8 mouse cellular contexts compared by ENCODE assay signal in genomic region chr17:27565163-27565941, GRCm38 (mm10). TPM values are rescaled to one million over a fixed set of nuclear protein-coding genes. Genes with fewer than 3 reads are reported as not detected.
DNase-seq lines count a peak whose midpoint lies in the region; ATAC-seq and TF ChIP-seq lines count a peak whose summit lies in the region.

Gene AI413582 (minus strand): TSS chr17:27565756.

- WGBS in forebrain, embryonic 13.5 days = under 1% methylated on average over 58 of the region's 58 CpGs
- WGBS in heart, postnatal 0 days = under 1% methylated on average over 58 of the region's 58 CpGs
- WGBS in liver, embryonic 15.5 days (ENCODE audit: insufficient replicate concordance) = under 1% methylated on average over 58 of the region's 58 CpGs
- under 1% methylated on average over 58 of the region's 58 CpGs for WGBS in neural tube, embryonic 11.5 days
- under 1% methylated on average over 58 of the region's 58 CpGs for WGBS in stomach, embryonic 16.5 days

- H3K27me3 ChIP-seq in E14TG2a.4 (ENCODE audit: insufficient read depth, low read length) = peaks cover 15% of the 10 kb centered on the region
- no peaks in the 10 kb centered on the region for H3K27me3 ChIP-seq in forebrain, embryonic 13.5 days
- no peaks in the 10 kb centered on the region for H3K27me3 ChIP-seq in heart, postnatal 0 days (ENCODE audit: control insufficient read depth, insufficient read depth, low read length)
- peaks cover 11% of the 10 kb centered on the region; the same call in 1 of the 2 replicates for H3K27me3 ChIP-seq in liver, embryonic 15.5 days
- no peaks in the 10 kb centered on the region for H3K27me3 ChIP-seq in neural tube, embryonic 11.5 days (ENCODE audit: control insufficient read depth, insufficient read depth, low read length)
- no peaks in the 10 kb centered on the region for H3K27me3 ChIP-seq in stomach, embryonic 16.5 days (ENCODE audit: control insufficient read depth, insufficient read depth, low read length)

- H3K27ac ChIP-seq in forebrain, embryonic 13.5 days = peak within 1 kb of the TSS; percentile 32; the same call in 1 of the 2 replicates
- peak within 1 kb of the TSS; percentile 2; the same call in 1 of the 2 replicates for H3K27ac ChIP-seq in heart, postnatal 0 days (ENCODE audit: low read depth)
- H3K27ac ChIP-seq in liver, embryonic 15.5 days (replicated peaks) = peak within 1 kb of the TSS; percentile 78
- H3K27ac ChIP-seq in neural tube, embryonic 11.5 days (ENCODE audit: low read depth, low read length) = peak within 1 kb of the TSS; percentile 11; the same call in 1 of the 2 replicates
- peak within 1 kb of the TSS; percentile 65 for H3K27ac ChIP-seq in stomach, embryonic 16.5 days (ENCODE audit: low read length)

- H3K4me3 ChIP-seq in E14TG2a.4 (replicated peaks; ENCODE audit: low read length) = peak within 1 kb of the TSS; percentile 84
- peak within 1 kb of the TSS; percentile 56 for H3K4me3 ChIP-seq in forebrain, embryonic 13.5 days
- H3K4me3 ChIP-seq in heart, postnatal 0 days (ENCODE audit: low read depth, low read length) = peak within 1 kb of the TSS; percentile 59
- H3K4me3 ChIP-seq in liver, embryonic 15.5 days (replicated peaks) = peak within 1 kb of the TSS; percentile 73
- H3K4me3 ChIP-seq in neural tube, embryonic 11.5 days (ENCODE audit: low read depth, low read length) = peak within 1 kb of the TSS; percentile 40
- H3K4me3 ChIP-seq in stomach, embryonic 16.5 days (replicated peaks; ENCODE audit: low read length) = peak within 1 kb of the TSS; percentile 66

- 0 out of 2 replicates have a peak, but pooled peaks have one; percentile 43 for TF ChIP-seq EP300 in heart, postnatal 0 days (IDR thresholded peaks at IDR 0.05; ENCODE audit: low read depth)

- ATAC-seq in forebrain, embryonic 13.5 days = peak; percentile 93
- peak; percentile 92 for ATAC-seq in heart, postnatal 0 days (ENCODE audit: insufficient read depth, low read depth)
- ATAC-seq in liver, embryonic 15.5 days (ENCODE audit: insufficient read depth) = peak; percentile 93
- ATAC-seq in neural tube, embryonic 11.5 days (ENCODE audit: insufficient read depth, low FRiP score, low TSS enrichment) = peak; percentile 89
- ATAC-seq in stomach, embryonic 16.5 days (ENCODE audit: insufficient read depth, low FRiP score) = peak; percentile 94

- no peak for TF ChIP-seq CTCF in E14TG2a.4 (conservative IDR thresholded peaks at IDR 0.05; ENCODE audit: low read length)
- peak; percentile 87 for TF ChIP-seq CTCF in heart, postnatal 0 days (IDR thresholded peaks at IDR 0.05; ENCODE audit: low read depth)

- peaks cover 34% of the 10 kb centered on the region for H3K36me3 ChIP-seq in E14TG2a.4 (ENCODE audit: insufficient read depth, low read length)
- peaks cover 17% of the 10 kb centered on the region for H3K36me3 ChIP-seq in forebrain, embryonic 13.5 days (ENCODE audit: poor library complexity, severe bottlenecking)
- H3K36me3 ChIP-seq in heart, postnatal 0 days (replicated peaks; ENCODE audit: control insufficient read depth, insufficient read depth, low read length) = no peaks in the 10 kb centered on the region
- peaks cover 21% of the 10 kb centered on the region for H3K36me3 ChIP-seq in liver, embryonic 15.5 days (replicated peaks)
- H3K36me3 ChIP-seq in neural tube, embryonic 11.5 days (ENCODE audit: control insufficient read depth, insufficient read depth, low read length) = 0 out of 2 replicates have a peak, but pooled peaks cover 2% of the 10 kb centered on the region
- no peaks in the 10 kb centered on the region for H3K36me3 ChIP-seq in stomach, embryonic 16.5 days (ENCODE audit: control insufficient read depth, insufficient read depth, low read length)

- no peaks in the 10 kb centered on the region for H3K9me3 ChIP-seq in E14TG2a.4 (ENCODE audit: low read length)
- no peaks in the 10 kb centered on the region for H3K9me3 ChIP-seq in forebrain, embryonic 13.5 days (replicated peaks)
- no peaks in the 10 kb centered on the region for H3K9me3 ChIP-seq in heart, postnatal 0 days (replicated peaks; ENCODE audit: control insufficient read depth, low read length)
- no peaks in the 10 kb centered on the region for H3K9me3 ChIP-seq in liver, embryonic 15.5 days (replicated peaks)
- no peaks in the 10 kb centered on the region for H3K9me3 ChIP-seq in neural tube, embryonic 11.5 days (ENCODE audit: control insufficient read depth, low read length)
- H3K9me3 ChIP-seq in stomach, embryonic 16.5 days (replicated peaks; ENCODE audit: control insufficient read depth, low read length) = no peaks in the 10 kb centered on the region

- peak; percentile 90 for DNase-seq in c-Kit-positive CD71-positive TER-119-positive erythroid progenitor cells, embryonic 14.5 days (ENCODE audit: low spot score)
- DNase-seq in heart, postnatal 0 days (ENCODE audit: low spot score) = peak; percentile 90
- DNase-seq in kidney, postnatal 4 days = peak; percentile 97
- peak; percentile 96 for DNase-seq in neural tube, embryonic 11.5 days (ENCODE audit: low spot score)

- peaks cover 54% of the 10 kb centered on the region for H3K4me1 ChIP-seq in E14TG2a.4 (replicated peaks; ENCODE audit: low read depth, low read length)
- peaks cover 22% of the 10 kb centered on the region for H3K4me1 ChIP-seq in forebrain, embryonic 13.5 days
- H3K4me1 ChIP-seq in heart, postnatal 0 days (ENCODE audit: control insufficient read depth, insufficient read depth) = no peaks in the 10 kb centered on the region; the same call in 1 of the 2 replicates
- peaks cover 69% of the 10 kb centered on the region for H3K4me1 ChIP-seq in liver, embryonic 15.5 days (replicated peaks)
- peaks cover 16% of the 10 kb centered on the region for H3K4me1 ChIP-seq in neural tube, embryonic 11.5 days (ENCODE audit: control insufficient read depth, insufficient read depth, low read length)
- H3K4me1 ChIP-seq in stomach, embryonic 16.5 days (ENCODE audit: control insufficient read depth, insufficient read depth, low read length) = peaks cover 15% of the 10 kb centered on the region

- peak within 1 kb of the TSS; percentile 78 for H3K9ac ChIP-seq in forebrain, embryonic 13.5 days
- H3K9ac ChIP-seq in heart, postnatal 0 days (replicated peaks; ENCODE audit: low read depth, low read length) = peak within 1 kb of the TSS; percentile 65
- H3K9ac ChIP-seq in liver, embryonic 15.5 days = peak within 1 kb of the TSS; percentile 68
- H3K9ac ChIP-seq in neural tube, embryonic 11.5 days (ENCODE audit: low read length) = peak within 1 kb of the TSS; percentile 69
- peak within 1 kb of the TSS; percentile 79 for H3K9ac ChIP-seq in stomach, embryonic 16.5 days (ENCODE audit: low read length)

- H3K4me2 ChIP-seq in forebrain, embryonic 13.5 days = peak within 1 kb of the TSS; percentile 88
- peak within 1 kb of the TSS; percentile 89 for H3K4me2 ChIP-seq in heart, postnatal 0 days (ENCODE audit: low read depth, low read length)
- peak within 1 kb of the TSS; percentile 97 for H3K4me2 ChIP-seq in liver, embryonic 15.5 days
- peak within 1 kb of the TSS; percentile 59 for H3K4me2 ChIP-seq in neural tube, embryonic 11.5 days (ENCODE audit: low read depth)
- H3K4me2 ChIP-seq in stomach, embryonic 16.5 days (ENCODE audit: low read depth, low read length) = peak within 1 kb of the TSS; percentile 93

RNA-seq across cellular contexts. Expression of gene AI413582, which starts in this region (rescaled TPM):
- polyA plus RNA-seq in forebrain, embryonic 13.5 days (2015; fragmentation: Nextera tagmentation; extraction: Ambion mirVana) = 22.2 and 25.2 TPM in 2 replicates
- total RNA-seq in heart, postnatal 0 days (2014; rRNA removed; ENCODE audit: low replicate concordance) = 11.1 and 13.4 TPM in 2 replicates
- polyA plus RNA-seq in heart, postnatal 0 days (2015; fragmentation: Nextera tagmentation; extraction: Ambion mirVana) = 18.5 and 20.1 TPM in 2 replicates
- polyA plus RNA-seq in liver, embryonic 15.5 days (2015; fragmentation: Nextera tagmentation; extraction: Ambion mirVana) = 12.3 and 13.9 TPM in 2 replicates
- 19.3 and 24.4 TPM in 2 replicates for polyA plus RNA-seq in neural tube, embryonic 11.5 days (2014; fragmentation: Nextera tagmentation; extraction: Ambion mirVana)
- polyA plus RNA-seq in stomach, embryonic 16.5 days (2015; fragmentation: Nextera tagmentation; extraction: Ambion mirVana) = 24.3 and 29.0 TPM in 2 replicates

Comparison
In these comparisons a context has a peak if more than half of its experiments do, and no peak if none do; other contexts are left out.
1. Peak in every context shown above with its lines: DNase-seq, ATAC-seq, H3K4me3 ChIP-seq and H3K27ac ChIP-seq.
2. H3K27ac ChIP-seq: peak in every context shown above with its lines; median percentile 78 in liver, embryonic 15.5 days; 65 in stomach, embryonic 16.5 days; 32 in forebrain, embryonic 13.5 days; 11 in neural tube, embryonic 11.5 days; 2 in heart, postnatal 0 days.